Mouse (Mus musculus) midbrain, embryonic 11.5 days (tissue): ENCODE results near the gene Proser2. TPM values are rescaled to one million over a fixed set of nuclear protein-coding genes. Genes with fewer than 3 reads are reported as not detected.

ENCODE experiments used
- ATAC-seq: fragments of 200-750 bp; cut with Nextera tagmentation; 2 replicates; pipeline ENCODE4 v1.8.0; 2017; ENCODE audit warnings: moderate TSS enrichment, moderate library complexity; ENCODE audit not compliant: low FRiP score
- DNase-seq: peaks from one replicate; pipeline ENCODE4 v3.0.0; 2015; ENCODE audit warnings: low spot score; ENCODE audit errors: missing footprints
- H3K27ac ChIP-seq: fragments of 300-500 bp; sonication (generic); 2 replicates; pipeline ENCODE4 v1.5.1; 2014; ENCODE audit warnings: low read depth, low read length
- H3K27me3 ChIP-seq: fragments of 300-500 bp; sonication (generic); 2 replicates; pipeline ENCODE4 v1.6.1; 2014; ENCODE audit warnings: mild to moderate bottlenecking, low read length, moderate library complexity, mixed read lengths; ENCODE audit not compliant: control insufficient read depth, insufficient read depth
- H3K36me3 ChIP-seq: fragments of 300-500 bp; sonication (generic); 2 replicates; pipeline ENCODE4 v1.6.1; 2014; ENCODE audit warnings: mild to moderate bottlenecking, low read length, moderate library complexity, mixed read lengths; ENCODE audit not compliant: control insufficient read depth, insufficient read depth
- H3K4me1 ChIP-seq: fragments of 300-500 bp; sonication (generic); 2 replicates; pipeline ENCODE4 v1.6.1; 2014; ENCODE audit warnings: low read length; ENCODE audit not compliant: control insufficient read depth, insufficient read depth
- H3K4me2 ChIP-seq: fragments of 300-500 bp; sonication (generic); 2 replicates; pipeline ENCODE4 v1.6.1; 2014; ENCODE audit warnings: mild to moderate bottlenecking, moderate library complexity
- H3K4me3 ChIP-seq: fragments of 300-500 bp; sonication (generic); 2 replicates; pipeline ENCODE4 v1.5.1; 2014; ENCODE audit warnings: low read depth, low read length
- H3K9ac ChIP-seq: fragments of 300-500 bp; sonication (generic); 2 replicates; pipeline ENCODE4 v1.6.1; 2014; ENCODE audit warnings: low read length
- H3K9me3 ChIP-seq: fragments of 300-500 bp; sonication (generic); 2 replicates; pipeline ENCODE4 v1.6.1; 2016; ENCODE audit warnings: low read length; ENCODE audit not compliant: control insufficient read depth
- WGBS: fragments of 180-500 bp; shearing (Covaris S2); extraction: QIAGEN DNeasy Blood & Tissue Kit; methylation state at CpG from one replicate; pipeline ENCODE4 v1.1.7; 2014; 5-methylcytosine and 5-hydroxymethylcytosine counted together
- polyA plus RNA-seq: library from polyadenylated mRNA; unstranded; fragments of >200 nt; fragmentation: Nextera tagmentation; extraction: Ambion mirVana; gene quantifications from 2 replicates; pipeline ENCODE4 v1.2.1, GENCODE M21; 2014

Gene Proser2
- polyA plus RNA-seq, 1 experiment from 2014 or later, result 2.5 TPM

DNA sequence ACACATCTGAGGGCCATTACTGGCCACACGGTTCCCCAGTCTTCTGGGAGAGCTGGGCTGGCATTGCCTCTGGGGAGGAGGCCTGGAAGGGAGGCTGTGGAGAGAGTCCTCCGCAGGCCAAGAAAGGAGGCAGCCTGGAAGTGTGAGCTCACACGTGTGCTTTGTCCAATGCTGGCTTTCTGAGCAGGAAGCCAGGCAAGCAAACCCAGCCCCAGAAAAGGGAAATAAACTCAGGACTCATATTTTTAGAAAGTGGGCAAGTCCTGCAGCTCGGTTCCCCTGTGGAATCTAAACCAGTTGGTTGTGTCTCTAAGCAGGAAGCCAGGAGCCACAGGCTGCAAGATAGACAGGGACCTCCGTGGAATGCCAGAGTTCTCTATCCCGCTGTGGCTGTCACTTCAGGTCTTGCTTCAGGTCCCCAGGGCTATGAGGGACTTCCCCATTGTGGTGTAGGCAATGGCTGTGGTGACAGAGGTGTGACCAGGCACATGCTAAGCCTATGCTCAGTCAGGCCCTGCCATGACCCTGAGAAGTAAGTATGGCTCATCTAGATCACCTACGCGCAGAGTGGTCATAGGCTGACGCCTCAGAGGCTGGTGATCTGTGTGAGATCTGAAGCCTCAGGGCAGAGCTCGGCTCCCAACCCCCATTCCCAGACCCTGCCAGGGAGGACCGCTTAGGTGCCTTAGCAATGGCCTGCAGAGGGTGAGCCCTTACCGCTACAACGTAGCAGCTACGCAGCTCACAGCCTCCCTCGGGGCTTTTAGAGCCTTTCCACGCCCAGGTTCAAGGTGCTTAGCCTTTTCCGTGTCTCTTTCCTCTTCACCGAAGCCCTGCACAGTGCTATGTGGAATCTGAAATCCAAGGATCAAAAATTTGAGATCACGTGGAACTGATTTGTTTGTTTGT, 44.1 kb downstream of the Proser2 start:
- H3K27ac ChIP-seq, result no peak overlapping the region
- no peaks in the 10 kb centered on the region for H3K4me1 ChIP-seq
- H3K4me2 ChIP-seq, result no peak overlapping the region
- 82% methylated on average over 19 of the region's 19 CpGs for WGBS
- no peak for DNase-seq
- ATAC-seq, result no peak
- H3K9ac ChIP-seq, result no peak overlapping the region
- H3K9me3 ChIP-seq, result no peaks in the 10 kb centered on the region
- no peaks in the 10 kb centered on the region for H3K36me3 ChIP-seq
- H3K27me3 ChIP-seq, result no peaks in the 10 kb centered on the region
- H3K4me3 ChIP-seq, result no peak overlapping the region

DNA sequence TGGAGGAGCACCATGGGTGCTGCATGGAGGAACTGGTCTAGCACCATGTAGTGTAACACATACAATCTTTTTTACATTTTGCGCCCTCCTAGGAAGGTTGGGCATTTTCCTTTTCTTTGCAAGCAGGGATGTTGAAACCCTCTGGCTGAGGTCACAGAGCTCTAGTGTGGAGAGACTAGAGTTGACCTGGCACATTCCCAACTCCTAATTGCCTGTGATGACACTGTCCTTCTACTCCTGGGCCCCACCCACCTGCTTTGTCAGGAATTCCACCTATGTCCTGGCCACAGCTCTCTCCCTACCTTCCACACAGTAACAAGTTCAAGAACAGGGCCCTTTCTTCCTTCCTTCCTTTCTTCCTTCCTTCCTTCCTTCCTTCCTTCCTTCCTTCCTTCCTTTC, 46.3 kb downstream of the Proser2 start:
- Histone ChIP-seq H3K36me3 (no peaks in the 10 kb centered on the region), H3K9ac (no peak overlapping the region), H3K4me3 (no peak overlapping the region), H3K27ac (no peak overlapping the region), H3K4me2 (no peak overlapping the region), H3K9me3 (no peaks in the 10 kb centered on the region), H3K27me3 (no peaks in the 10 kb centered on the region), H3K4me1 (no peaks in the 10 kb centered on the region)
- WGBS, result 86% methylated on average over 1 of the region's 1 CpGs
- ATAC-seq, result no peak
- no peak for DNase-seq

DNA sequence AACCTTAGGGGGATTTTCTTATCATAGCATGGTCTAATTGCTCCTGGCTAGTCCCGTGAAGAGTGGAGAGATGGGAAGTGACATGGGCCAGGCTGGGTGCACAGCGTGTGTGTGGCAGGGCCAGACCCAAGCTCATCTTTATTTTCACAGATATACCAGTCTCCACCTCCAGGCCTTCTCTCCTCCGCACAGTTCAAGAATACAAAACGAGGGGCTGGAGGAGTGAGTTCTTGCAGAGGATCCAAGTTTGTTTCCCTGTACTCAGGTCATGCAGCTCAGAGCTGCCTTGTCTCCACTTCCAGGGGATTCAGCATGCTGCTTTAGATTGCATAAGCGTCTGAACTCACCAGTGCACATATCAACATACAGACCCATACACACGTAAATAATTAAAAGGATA, 47.4 kb downstream of the Proser2 start:
- H3K4me1 ChIP-seq, result no peaks in the 10 kb centered on the region
- H3K36me3 ChIP-seq, result no peaks in the 10 kb centered on the region
- no peaks in the 10 kb centered on the region for H3K27me3 ChIP-seq
- DNase-seq (no peak), ATAC-seq (no peak)
- no peak overlapping the region for H3K27ac ChIP-seq
- no peak overlapping the region for H3K4me3 ChIP-seq
- H3K9ac ChIP-seq, result no peak overlapping the region
- 79% methylated on average over 6 of the region's 6 CpGs for WGBS
- H3K9me3 ChIP-seq, result no peaks in the 10 kb centered on the region
- H3K4me2 ChIP-seq, result no peak overlapping the region

DNA sequence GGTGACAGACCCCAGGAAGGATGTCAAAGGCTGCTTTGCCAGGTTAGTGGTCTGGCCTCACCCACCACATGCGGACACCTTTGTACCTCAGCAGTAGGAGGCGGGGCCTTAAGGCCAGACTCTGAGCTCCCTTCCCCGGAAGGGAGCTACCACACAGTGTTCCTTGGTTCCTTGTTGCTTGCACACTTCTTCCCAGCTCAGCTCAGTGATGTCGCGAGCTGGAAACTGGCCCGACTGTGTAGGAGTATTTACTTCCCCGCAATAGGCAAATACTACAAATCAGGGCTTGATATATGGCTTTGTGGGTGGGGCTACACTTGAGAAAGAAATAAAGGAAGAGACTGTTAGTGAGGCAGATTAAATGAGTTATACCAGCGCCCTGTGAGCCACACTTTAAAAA, 48.9 kb downstream of the Proser2 start:
- no peaks in the 10 kb centered on the region for H3K27me3 ChIP-seq
- no peaks in the 10 kb centered on the region for H3K9me3 ChIP-seq
- H3K4me3 ChIP-seq, result no peak overlapping the region
- no peak overlapping the region for H3K27ac ChIP-seq
- H3K36me3 ChIP-seq, result no peaks in the 10 kb centered on the region
- no peak overlapping the region for H3K4me2 ChIP-seq
- DNase-seq, result no peak
- H3K4me1 ChIP-seq, result no peaks in the 10 kb centered on the region
- WGBS, result 75% methylated on average over 8 of the region's 8 CpGs
- ATAC-seq, result no peak
- no peak overlapping the region for H3K9ac ChIP-seq

DNA sequence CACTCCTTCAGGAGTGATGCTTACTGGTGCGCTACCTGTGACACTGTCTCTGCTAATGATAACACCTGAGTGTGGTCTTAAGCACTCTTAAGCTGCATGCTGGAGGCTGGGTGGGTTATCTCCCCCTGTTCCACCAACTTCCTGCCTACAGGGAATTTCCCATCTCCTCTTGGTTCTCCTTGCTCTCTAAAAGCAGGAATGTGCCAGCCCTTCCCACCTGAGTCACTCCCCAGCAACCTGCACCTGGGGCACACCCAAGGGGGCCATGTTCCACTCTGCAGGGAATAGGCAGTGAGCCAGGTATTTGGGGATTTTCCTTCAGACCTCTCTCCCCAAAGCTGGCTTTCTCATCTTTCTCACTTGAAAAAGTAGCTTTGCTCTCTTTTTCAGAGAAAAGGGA, 50.0 kb downstream of the Proser2 start:
- Histone ChIP-seq H3K9me3 (no peaks in the 10 kb centered on the region), H3K4me3 (no peak overlapping the region), H3K27me3 (no peaks in the 10 kb centered on the region), H3K4me1 (no peaks in the 10 kb centered on the region), H3K36me3 (no peaks in the 10 kb centered on the region), H3K9ac (no peak overlapping the region), H3K27ac (no peak overlapping the region), H3K4me2 (no peak overlapping the region)
- ATAC-seq (no peak), DNase-seq (no peak)
- WGBS, result 100% methylated on average over 1 of the region's 1 CpGs

DNA sequence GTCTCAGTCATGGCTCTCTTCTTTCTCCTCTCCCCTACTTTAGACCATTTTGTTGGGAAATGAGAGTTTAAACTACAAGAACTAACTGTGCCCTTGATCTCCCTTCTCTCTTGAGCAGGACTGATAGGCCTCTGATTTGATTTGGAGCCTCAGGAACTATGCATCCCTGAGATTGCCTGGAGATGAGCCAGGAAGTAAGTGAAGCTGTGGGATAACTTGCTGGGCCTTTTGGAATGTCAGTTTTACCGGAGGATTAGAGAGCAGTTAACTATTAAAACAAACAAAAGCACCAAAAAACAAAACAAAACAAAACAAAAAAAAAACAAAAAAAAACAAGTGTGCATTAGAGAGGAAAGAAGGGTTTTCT, 54.5 kb downstream of the Proser2 start:
- no peaks in the 10 kb centered on the region for H3K9me3 ChIP-seq
- WGBS, result 57% methylated on average over 1 of the region's 1 CpGs
- H3K36me3 ChIP-seq, result no peaks in the 10 kb centered on the region
- DNase-seq (no peak), ATAC-seq (no peak)
- no peak overlapping the region for H3K4me2 ChIP-seq
- H3K4me1 ChIP-seq, result no peaks in the 10 kb centered on the region
- H3K27ac ChIP-seq, result no peak overlapping the region
- H3K27me3 ChIP-seq, result no peaks in the 10 kb centered on the region
- H3K4me3 ChIP-seq, result no peak overlapping the region
- no peak overlapping the region for H3K9ac ChIP-seq

DNA sequence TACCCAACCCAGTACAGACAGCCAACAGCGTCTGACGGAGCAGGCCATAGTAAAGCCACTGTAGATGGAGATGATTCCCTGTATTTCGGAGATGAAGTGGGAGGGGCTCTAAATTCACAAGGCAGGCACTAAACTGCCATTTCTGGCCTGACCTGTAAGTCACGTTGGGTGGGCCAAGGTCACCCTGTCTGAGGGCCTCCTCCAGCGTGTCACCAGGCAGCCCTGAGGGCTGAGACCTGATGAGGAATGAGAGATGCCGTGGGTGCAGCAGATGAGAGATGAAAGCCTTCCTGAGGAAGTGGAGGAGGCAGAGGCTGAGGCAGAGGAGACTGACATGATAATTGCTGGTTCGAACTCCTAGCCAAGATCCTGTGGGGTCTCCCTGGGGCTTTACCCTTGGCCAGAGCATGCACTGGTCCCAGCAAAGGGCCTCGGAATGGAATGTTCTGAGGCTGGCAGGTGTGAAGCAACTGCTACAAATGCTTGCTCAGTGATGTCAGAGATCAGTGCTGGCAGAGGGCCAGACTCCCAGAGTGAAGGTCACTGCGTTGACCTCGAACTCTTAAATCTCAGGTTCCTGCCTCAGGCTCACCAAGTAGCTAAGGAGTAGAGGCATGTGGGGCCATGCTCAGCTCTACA, 55.0 kb downstream of the Proser2 start:
- Histone ChIP-seq H3K4me3 (no peak overlapping the region), H3K4me1 (no peaks in the 10 kb centered on the region), H3K4me2 (no peak overlapping the region), H3K27me3 (no peaks in the 10 kb centered on the region), H3K36me3 (no peaks in the 10 kb centered on the region), H3K27ac (no peak overlapping the region), H3K9me3 (no peaks in the 10 kb centered on the region), H3K9ac (no peak overlapping the region)
- 81% methylated on average over 10 of the region's 10 CpGs for WGBS
- ATAC-seq, result no peak
- no peak for DNase-seq

DNA sequence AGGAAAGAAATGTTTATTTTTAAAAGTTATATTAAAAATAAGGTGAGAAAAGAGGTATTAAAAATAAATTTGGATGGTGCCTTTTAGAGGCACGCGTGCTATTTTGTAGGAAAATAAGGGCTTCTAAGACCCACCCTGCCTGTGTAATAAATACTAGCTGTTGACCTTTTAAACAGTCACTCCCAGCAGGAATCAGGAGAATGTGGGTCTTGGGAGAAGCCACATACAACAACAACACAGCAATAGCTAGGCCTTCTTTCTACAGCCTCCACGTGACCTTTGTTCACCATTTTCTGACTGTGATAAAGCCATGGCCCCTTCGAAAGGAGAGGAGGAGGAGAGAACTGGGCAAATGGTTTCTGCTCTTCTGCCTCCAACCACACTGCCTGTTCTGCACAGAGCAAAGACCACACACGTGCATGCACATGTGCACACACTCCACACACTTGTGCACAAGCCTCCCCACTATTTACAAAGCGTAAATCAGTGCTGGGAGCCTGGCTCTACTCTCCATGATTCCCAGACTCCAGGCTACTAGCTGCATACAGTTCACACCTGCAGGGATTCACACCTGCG, 57.2 kb downstream of the Proser2 start:
- H3K4me3 ChIP-seq, result no peak overlapping the region
- WGBS, result 86% methylated on average over 7 of the region's 7 CpGs
- no peak for DNase-seq

More for the DNA sequence above, 57.2 kb downstream of the Proser2 start:
- no peak overlapping the region for H3K27ac ChIP-seq
- no peaks in the 10 kb centered on the region for H3K27me3 ChIP-seq
- no peaks in the 10 kb centered on the region for H3K4me1 ChIP-seq
- ATAC-seq, result no peak
- no peaks in the 10 kb centered on the region for H3K36me3 ChIP-seq
- no peaks in the 10 kb centered on the region for H3K9me3 ChIP-seq
- H3K4me2 ChIP-seq, result no peak overlapping the region
- H3K9ac ChIP-seq, result no peak overlapping the region
